ENCODE assay signal across 12 mouse cellular contexts in the genomic region with DNA sequence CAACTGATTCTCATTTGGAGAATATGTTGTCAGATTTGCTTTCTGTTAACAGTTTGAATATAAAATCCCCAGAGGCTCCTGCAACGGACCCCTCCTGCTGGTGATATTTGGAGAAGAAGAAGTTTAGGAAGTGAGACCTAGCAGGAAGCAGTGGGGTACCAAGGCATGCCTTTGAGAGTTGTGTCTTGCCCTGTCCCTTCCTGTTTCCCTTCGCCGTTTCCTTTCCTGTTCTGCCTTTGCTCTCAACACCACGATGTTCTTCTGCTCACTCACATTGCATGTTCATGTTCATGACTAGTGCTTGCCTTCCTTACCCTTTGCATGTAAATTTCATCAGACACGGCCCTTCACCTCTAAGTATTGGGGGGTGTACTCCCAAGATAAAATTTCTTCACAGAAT.
"Had no signal": no experiment of that assay in that cellular context is flagged by ENCODE, and none has a peak within 500 bp of the region (broad histone marks: within the 10 kb centered on the region; RNA-seq: fewer than 3 reads in every experiment).

No protein-coding gene starts in this region.

- H3K4me2 ChIP-seq: limb, embryonic 13.5 days; midbrain, embryonic 13.5 days; neural tube, embryonic 15.5 days had no signal

- H3K27ac ChIP-seq: limb, embryonic 13.5 days; liver, embryonic 14.5 days; midbrain, embryonic 13.5 days; neural tube, embryonic 15.5 days; stomach, postnatal 0 days had no signal

- H3K9ac ChIP-seq: limb, embryonic 13.5 days; liver, embryonic 14.5 days; midbrain, embryonic 13.5 days; neural tube, embryonic 15.5 days had no signal

- DNase-seq: kidney, adult 11 months; kidney, adult 9 months; kidney, postnatal 10 days; lung, adult 18-20 months; right cerebral cortex, adult 18-20 months; right cerebral cortex, postnatal 25 days; thymus, postnatal 14 days had no signal

- ATAC-seq: midbrain, embryonic 13.5 days had no signal

- H3K4me1 ChIP-seq: neural tube, embryonic 15.5 days had no signal

- H3K27me3 ChIP-seq: limb, embryonic 13.5 days; neural tube, embryonic 15.5 days had no signal

- H3K36me3 ChIP-seq: limb, embryonic 13.5 days; midbrain, embryonic 13.5 days; neural tube, embryonic 15.5 days had no signal

- H3K4me3 ChIP-seq: limb, embryonic 13.5 days; midbrain, embryonic 13.5 days; neural tube, embryonic 15.5 days had no signal

- H3K9me3 ChIP-seq: limb, embryonic 13.5 days; midbrain, embryonic 13.5 days; neural tube, embryonic 15.5 days had no signal
